Mouse (Mus musculus): ENCODE measurements at regions not wholly inside any gene's neighbourhood (a gene's known extent, or its start where the extent isn't known, plus 50 kb on each side); places are given as distances from the start of the nearest gene placed in this dataset.

DNA sequence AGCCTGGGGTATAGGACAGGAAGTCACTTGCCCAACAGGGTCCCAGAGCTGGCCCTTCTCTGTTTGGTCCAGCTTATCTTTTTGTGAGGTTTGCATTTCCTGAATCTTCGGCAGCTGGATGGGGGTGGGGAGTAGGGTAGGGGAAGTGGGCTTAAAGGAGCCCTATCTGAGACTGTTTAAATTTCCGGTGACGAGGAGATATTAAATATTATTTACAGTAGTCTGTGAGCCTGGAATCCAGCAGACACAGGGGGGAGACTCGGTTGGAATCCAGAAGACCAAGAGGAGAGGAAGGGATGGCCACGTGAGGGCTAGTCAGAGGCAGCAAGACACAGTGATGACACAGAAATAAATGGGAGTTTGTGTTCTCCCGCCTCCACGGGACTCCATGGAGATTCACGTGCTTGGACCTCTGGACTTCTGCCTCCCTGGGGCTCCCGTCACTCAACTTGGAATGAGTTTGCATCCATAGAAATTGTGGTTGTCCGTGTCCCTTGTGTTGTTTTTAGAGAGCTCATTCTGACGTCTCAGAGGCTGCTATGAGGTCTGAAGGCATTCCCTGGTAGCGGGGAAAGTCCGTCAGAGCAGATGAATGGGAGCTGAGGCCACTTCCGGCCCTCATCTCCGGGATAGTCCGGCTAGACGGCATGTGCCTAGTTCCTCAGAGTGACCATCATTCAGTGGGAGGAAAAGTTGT lies 73.2 kb upstream of the Mrps10 start:
- no peaks in the 10 kb centered on the region for H3K27me3 ChIP-seq (replicated peaks; ENCODE audit: control insufficient read depth, insufficient read depth, low read length)
- no peaks in the 10 kb centered on the region for H3K36me3 ChIP-seq (ENCODE audit: control insufficient read depth, insufficient read depth)
- H3K9ac ChIP-seq (replicated peaks; ENCODE audit: low read depth, low read length) = no peak overlapping the region
- H3K9me3 ChIP-seq (ENCODE audit: control insufficient read depth, low read length) = no peaks in the 10 kb centered on the region
- H3K4me3 ChIP-seq (replicated peaks; ENCODE audit: low read length) = no peak overlapping the region
- no peak overlapping the region for H3K4me2 ChIP-seq (ENCODE audit: low read length)
- H3K4me1 ChIP-seq (replicated peaks; ENCODE audit: control insufficient read depth, insufficient read depth, low read length) = peaks cover 8% of the 10 kb centered on the region
- no peak for ATAC-seq
- 76% methylated on average over 17 of the region's 17 CpGs for WGBS
- no peak overlapping the region for H3K27ac ChIP-seq (ENCODE audit: low read length)

DNA sequence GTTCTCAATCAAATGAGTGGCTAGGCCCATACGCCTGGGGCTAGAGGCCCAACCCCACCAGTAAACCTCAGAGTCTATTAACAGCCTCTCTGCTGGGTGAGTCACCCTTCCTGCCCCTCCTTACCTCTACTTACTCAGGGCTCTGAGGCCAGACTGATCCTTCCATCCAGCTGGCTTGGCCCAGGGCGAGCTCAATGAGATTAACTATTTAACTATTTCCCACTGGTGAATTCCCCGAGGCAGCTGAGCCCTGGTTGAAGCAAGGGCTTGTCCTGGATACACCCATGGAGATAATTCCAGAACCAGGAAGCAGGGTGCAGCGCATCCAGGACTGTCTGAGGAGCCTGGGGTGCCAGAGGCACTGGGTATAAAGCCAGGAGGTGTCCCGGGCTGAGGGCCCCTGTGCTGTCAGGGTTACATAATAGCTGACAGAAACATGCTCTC lies 74.6 kb upstream of the Mrps10 start:
- WGBS = 34% methylated on average over 5 of the region's 5 CpGs
- Histone ChIP-seq H3K27me3 (replicated peaks; ENCODE audit: control insufficient read depth, insufficient read depth, low read length) (no peaks in the 10 kb centered on the region), H3K9me3 (ENCODE audit: control insufficient read depth, low read length) (no peaks in the 10 kb centered on the region), H3K4me3 (replicated peaks; ENCODE audit: low read length) (no peak overlapping the region), H3K4me1 (replicated peaks; ENCODE audit: control insufficient read depth, insufficient read depth, low read length) (peaks cover 8% of the 10 kb centered on the region), H3K4me2 (ENCODE audit: low read length) (no peak overlapping the region), H3K36me3 (ENCODE audit: control insufficient read depth, insufficient read depth) (no peaks in the 10 kb centered on the region), H3K27ac (ENCODE audit: low read length) (no peak overlapping the region), H3K9ac (replicated peaks; ENCODE audit: low read depth, low read length) (no peak overlapping the region)
- peak; percentile 47; the same call in 1 of the 2 replicates for ATAC-seq

DNA sequence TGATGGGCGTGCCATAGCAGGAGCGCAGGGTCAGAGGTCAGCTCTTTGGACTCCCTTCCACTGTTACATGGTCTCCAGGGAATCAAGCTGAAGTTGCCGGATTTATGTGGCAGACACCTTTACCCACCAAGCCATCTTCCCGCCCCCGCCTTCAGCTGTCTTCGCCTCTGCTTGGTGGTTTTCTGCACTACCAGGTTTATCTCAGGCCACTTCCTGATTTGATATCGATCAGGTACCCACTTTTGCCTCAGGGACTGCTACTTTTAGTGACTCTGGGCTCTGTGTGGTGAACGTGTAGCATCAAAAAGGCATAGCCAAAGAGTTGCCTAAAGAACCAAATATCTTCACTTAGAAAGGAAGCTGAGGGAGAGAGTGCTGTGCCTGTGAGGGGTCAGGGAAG lies 75.5 kb upstream of the Mrps10 start:
- Histone ChIP-seq H3K4me3 (replicated peaks; ENCODE audit: low read length) (no peak overlapping the region), H3K4me1 (replicated peaks; ENCODE audit: control insufficient read depth, insufficient read depth, low read length) (peaks cover 8% of the 10 kb centered on the region), H3K36me3 (ENCODE audit: control insufficient read depth, insufficient read depth) (no peaks in the 10 kb centered on the region), H3K9ac (replicated peaks; ENCODE audit: low read depth, low read length) (no peak overlapping the region), H3K9me3 (ENCODE audit: control insufficient read depth, low read length) (no peaks in the 10 kb centered on the region), H3K27me3 (replicated peaks; ENCODE audit: control insufficient read depth, insufficient read depth, low read length) (no peaks in the 10 kb centered on the region), H3K4me2 (ENCODE audit: low read length) (no peak overlapping the region), H3K27ac (ENCODE audit: low read length) (no peak overlapping the region)
- no peak for ATAC-seq
- 93% methylated on average over 8 of the region's 8 CpGs for WGBS

DNA sequence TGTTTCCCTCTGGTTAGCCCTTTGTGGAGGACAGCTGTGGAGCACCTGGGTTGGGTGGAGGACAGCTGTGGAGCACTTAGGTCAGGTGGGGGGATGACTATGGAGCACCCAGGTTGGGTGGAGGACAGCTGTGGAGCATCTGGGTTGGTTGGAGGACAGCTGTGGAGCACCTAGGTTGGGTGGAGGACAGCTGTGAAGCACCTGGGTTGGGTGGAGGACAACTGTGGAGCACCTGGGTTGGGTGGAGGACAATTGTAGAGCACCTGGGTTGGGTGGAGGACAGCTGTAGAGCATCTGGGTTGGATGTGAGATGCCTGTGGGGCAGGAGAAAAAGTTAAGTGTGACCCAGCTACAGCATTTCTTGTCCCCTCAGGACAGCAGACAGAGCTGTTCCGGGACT lies 77.1 kb upstream of the Mrps10 start:
- 92% methylated on average over 1 of the region's 1 CpGs for WGBS
- no peaks in the 10 kb centered on the region for H3K9me3 ChIP-seq (ENCODE audit: control insufficient read depth, low read length)
- no peak overlapping the region for H3K27ac ChIP-seq (ENCODE audit: low read length)
- no peak overlapping the region for H3K9ac ChIP-seq (replicated peaks; ENCODE audit: low read depth, low read length)
- peaks cover 8% of the 10 kb centered on the region for H3K4me1 ChIP-seq (replicated peaks; ENCODE audit: control insufficient read depth, insufficient read depth, low read length)
- ATAC-seq = no peak
- H3K4me2 ChIP-seq (ENCODE audit: low read length) = no peak overlapping the region
- no peaks in the 10 kb centered on the region for H3K27me3 ChIP-seq (replicated peaks; ENCODE audit: control insufficient read depth, insufficient read depth, low read length)
- H3K4me3 ChIP-seq (replicated peaks; ENCODE audit: low read length) = no peak overlapping the region
- H3K36me3 ChIP-seq (ENCODE audit: control insufficient read depth, insufficient read depth) = no peaks in the 10 kb centered on the region; the same call in 1 of the 2 replicates

DNA sequence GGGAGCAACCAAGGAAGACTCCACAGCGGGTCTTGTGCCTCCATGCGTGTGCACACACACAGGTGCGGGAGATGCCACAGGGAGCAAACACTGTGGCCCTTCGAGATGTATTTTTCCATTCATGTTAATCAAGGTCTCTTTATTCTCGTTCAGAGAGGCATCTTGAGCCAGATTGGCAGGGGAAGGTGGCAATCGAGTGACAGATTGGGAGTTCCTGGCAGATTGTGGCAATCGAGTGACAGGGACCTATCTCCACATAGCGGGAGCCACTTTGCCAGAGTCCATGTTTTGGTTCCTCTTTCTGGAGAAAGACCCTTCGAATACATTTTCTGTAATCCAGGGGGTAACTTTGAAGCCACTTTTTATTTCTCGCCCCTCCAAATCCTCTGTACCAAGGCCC lies 83.1 kb upstream of the Mrps10 start:
- Histone ChIP-seq H3K9ac (replicated peaks; ENCODE audit: low read depth, low read length) (no peak overlapping the region), H3K4me1 (replicated peaks; ENCODE audit: control insufficient read depth, insufficient read depth, low read length) (no peaks in the 10 kb centered on the region; the same call in 1 of the 2 replicates), H3K36me3 (ENCODE audit: control insufficient read depth, insufficient read depth) (no peaks in the 10 kb centered on the region; the same call in 1 of the 2 replicates), H3K4me3 (replicated peaks; ENCODE audit: low read length) (no peak overlapping the region), H3K9me3 (ENCODE audit: control insufficient read depth, low read length) (no peaks in the 10 kb centered on the region), H3K27ac (ENCODE audit: low read length) (no peak overlapping the region), H3K4me2 (ENCODE audit: low read length) (no peak overlapping the region), H3K27me3 (replicated peaks; ENCODE audit: control insufficient read depth, insufficient read depth, low read length) (no peaks in the 10 kb centered on the region)
- WGBS = 86% methylated on average over 10 of the region's 10 CpGs
- ATAC-seq = no peak

DNA sequence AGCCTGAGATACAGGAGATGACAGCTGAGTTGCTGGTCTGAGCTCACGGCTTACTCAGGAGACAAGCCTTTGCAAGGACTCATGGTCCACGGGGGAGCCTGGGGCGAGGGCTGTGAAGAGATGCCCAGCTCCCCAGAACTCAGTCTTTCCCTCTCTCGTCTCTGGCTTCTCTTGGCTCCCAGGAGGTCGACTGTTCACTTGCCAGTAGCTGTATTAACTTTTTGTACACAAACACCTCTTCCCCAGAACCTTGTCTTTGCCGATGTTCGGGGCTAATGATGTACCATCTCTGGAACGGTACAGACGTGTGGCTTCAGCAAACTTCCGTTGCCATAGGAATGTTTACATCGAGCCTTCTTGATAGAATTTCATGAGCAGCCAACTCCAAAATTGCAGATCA lies 84.5 kb upstream of the Mrps10 start:
- Histone ChIP-seq H3K9ac (replicated peaks; ENCODE audit: low read depth, low read length) (no peak overlapping the region), H3K4me1 (replicated peaks; ENCODE audit: control insufficient read depth, insufficient read depth, low read length) (no peaks in the 10 kb centered on the region; the same call in 1 of the 2 replicates), H3K27me3 (replicated peaks; ENCODE audit: control insufficient read depth, insufficient read depth, low read length) (no peaks in the 10 kb centered on the region), H3K4me2 (ENCODE audit: low read length) (no peak overlapping the region), H3K27ac (ENCODE audit: low read length) (no peak overlapping the region), H3K4me3 (replicated peaks; ENCODE audit: low read length) (no peak overlapping the region), H3K9me3 (ENCODE audit: control insufficient read depth, low read length) (no peaks in the 10 kb centered on the region), H3K36me3 (ENCODE audit: control insufficient read depth, insufficient read depth) (no peaks in the 10 kb centered on the region; the same call in 1 of the 2 replicates)
- ATAC-seq = no peak
- 66% methylated on average over 11 of the region's 11 CpGs for WGBS

DNA sequence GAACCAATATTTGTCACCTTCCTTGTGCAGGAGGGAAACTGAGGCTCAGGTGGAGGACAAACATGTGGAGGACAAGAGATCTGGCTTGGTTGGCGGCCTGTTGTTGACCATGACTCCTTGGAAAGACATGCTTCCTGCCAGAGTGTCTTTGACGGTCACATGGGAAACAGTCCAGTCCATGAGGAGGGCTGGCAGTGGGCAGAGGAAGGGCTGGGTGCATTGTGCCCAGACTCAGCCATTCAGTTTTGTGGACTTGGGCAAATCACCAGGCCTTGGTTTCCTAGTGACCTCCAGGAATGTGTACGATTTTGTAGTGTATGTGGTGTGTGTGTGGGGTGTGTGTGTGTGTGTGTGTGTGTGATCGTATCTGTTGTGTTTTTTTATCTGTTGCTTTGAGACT lies 85.5 kb upstream of the Mrps10 start:
- Histone ChIP-seq H3K27ac (ENCODE audit: low read length) (no peak overlapping the region), H3K4me1 (replicated peaks; ENCODE audit: control insufficient read depth, insufficient read depth, low read length) (no peaks in the 10 kb centered on the region; the same call in 1 of the 2 replicates), H3K4me2 (ENCODE audit: low read length) (no peak overlapping the region), H3K27me3 (replicated peaks; ENCODE audit: control insufficient read depth, insufficient read depth, low read length) (no peaks in the 10 kb centered on the region), H3K4me3 (replicated peaks; ENCODE audit: low read length) (no peak overlapping the region), H3K9me3 (ENCODE audit: control insufficient read depth, low read length) (no peaks in the 10 kb centered on the region), H3K9ac (replicated peaks; ENCODE audit: low read depth, low read length) (no peak overlapping the region), H3K36me3 (ENCODE audit: control insufficient read depth, insufficient read depth) (no peaks in the 10 kb centered on the region; the same call in 1 of the 2 replicates)
- WGBS = 63% methylated on average over 4 of the region's 4 CpGs
- ATAC-seq = no peak

DNA sequence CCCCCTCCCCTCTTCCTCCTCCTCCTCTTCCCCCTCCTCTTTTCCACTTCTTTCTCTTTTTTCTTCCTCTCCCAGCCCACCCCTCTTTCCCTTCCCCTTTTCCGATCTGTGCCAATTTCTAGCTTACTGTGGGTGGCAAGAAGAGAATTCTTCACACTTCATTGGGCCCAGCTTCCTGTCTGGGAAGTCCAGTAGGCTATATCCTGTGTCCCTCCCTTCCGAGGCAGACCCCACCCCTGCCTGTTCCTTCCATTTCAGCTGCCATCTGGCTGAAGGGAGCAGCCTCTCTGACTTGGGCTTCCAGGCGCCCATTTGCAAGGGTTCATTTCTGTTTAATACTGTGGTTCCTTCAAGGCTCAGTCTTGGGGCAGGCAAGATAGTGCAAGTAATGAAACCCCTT lies 86.2 kb upstream of the Mrps10 start:
- H3K9ac ChIP-seq (replicated peaks; ENCODE audit: low read depth, low read length) = no peak overlapping the region
- H3K27ac ChIP-seq (ENCODE audit: low read length) = no peak overlapping the region
- no peaks in the 10 kb centered on the region for H3K27me3 ChIP-seq (replicated peaks; ENCODE audit: control insufficient read depth, insufficient read depth, low read length)
- no peak for ATAC-seq
- H3K36me3 ChIP-seq (ENCODE audit: control insufficient read depth, insufficient read depth) = no peaks in the 10 kb centered on the region
- no peak overlapping the region for H3K4me3 ChIP-seq (replicated peaks; ENCODE audit: low read length)
- WGBS = 50% methylated on average over 3 of the region's 3 CpGs
- no peaks in the 10 kb centered on the region; the same call in 1 of the 2 replicates for H3K4me1 ChIP-seq (replicated peaks; ENCODE audit: control insufficient read depth, insufficient read depth, low read length)
- H3K4me2 ChIP-seq (ENCODE audit: low read length) = no peak overlapping the region
- no peaks in the 10 kb centered on the region for H3K9me3 ChIP-seq (ENCODE audit: control insufficient read depth, low read length)

DNA sequence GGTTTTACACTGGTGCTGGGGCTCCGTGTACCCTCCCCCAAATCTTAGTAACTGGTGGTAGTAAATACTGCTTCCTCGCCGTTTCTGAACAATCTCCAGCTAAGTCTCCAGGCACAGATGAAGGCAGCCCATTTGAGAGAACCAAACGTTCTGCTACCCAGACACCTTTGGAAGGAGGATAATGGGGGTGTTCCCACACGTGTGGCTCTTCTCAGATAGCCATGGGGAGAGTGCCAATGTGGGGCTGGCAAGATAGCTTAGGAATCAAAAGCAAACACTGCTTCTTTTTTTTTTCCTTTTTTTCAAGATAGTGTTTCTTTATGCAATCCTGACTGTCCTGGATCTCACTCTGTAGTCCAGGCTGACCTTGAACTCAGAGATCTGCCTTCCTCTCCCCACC lies 90.8 kb upstream of the Mrps10 start:
- Histone ChIP-seq H3K27me3 (replicated peaks; ENCODE audit: control insufficient read depth, insufficient read depth, low read length) (no peaks in the 10 kb centered on the region), H3K9ac (replicated peaks; ENCODE audit: low read depth, low read length) (no peak overlapping the region), H3K4me2 (ENCODE audit: low read length) (no peak overlapping the region), H3K36me3 (ENCODE audit: control insufficient read depth, insufficient read depth) (no peaks in the 10 kb centered on the region), H3K4me3 (replicated peaks; ENCODE audit: low read length) (no peak overlapping the region), H3K27ac (ENCODE audit: low read length) (no peak overlapping the region), H3K9me3 (ENCODE audit: control insufficient read depth, low read length) (no peaks in the 10 kb centered on the region), H3K4me1 (replicated peaks; ENCODE audit: control insufficient read depth, insufficient read depth, low read length) (no peaks in the 10 kb centered on the region; the same call in 1 of the 2 replicates)
- WGBS = 84% methylated on average over 5 of the region's 5 CpGs
- ATAC-seq = no peak
